Mouse (Mus musculus) forebrain, postnatal 0 days (tissue): Measurements from ENCODE around the gene Rsg1. TPM values are rescaled to one million over a fixed set of nuclear protein-coding genes. Genes with fewer than 3 reads are reported as not detected.

ENCODE experiments used
- ATAC-seq: fragments of 200-750 bp; cut with Nextera tagmentation; 2 replicates; pipeline ENCODE4 v1.8.0; 2017; ENCODE audit warnings: mild to moderate bottlenecking, moderate library complexity
- DNase-seq: peaks from one replicate; pipeline ENCODE4 v3.0.0-alpha.2; 2015
- H3K27ac ChIP-seq: fragments of 300-500 bp; sonication (generic); 2 replicates; pipeline ENCODE4 v1.5.1; 2014; ENCODE audit warnings: low read depth, mild to moderate bottlenecking, antibody characterized with exemption, low read length, moderate library complexity, mixed read lengths
- H3K27me3 ChIP-seq: fragments of 300-500 bp; sonication (generic); 2 replicates; pipeline ENCODE4 v1.6.1; 2014; ENCODE audit warnings: mild to moderate bottlenecking, low read length, mixed read lengths; ENCODE audit not compliant: insufficient read depth
- H3K36me3 ChIP-seq: fragments of 300-500 bp; sonication (generic); 2 replicates; pipeline ENCODE4 v1.6.1; 2014; ENCODE audit warnings: mild to moderate bottlenecking, moderate library complexity; ENCODE audit not compliant: insufficient read depth
- H3K4me1 ChIP-seq: fragments of 300-500 bp; sonication (generic); 2 replicates; pipeline ENCODE4 v1.6.1; 2014; ENCODE audit warnings: antibody characterized with exemption; ENCODE audit not compliant: insufficient read depth
- H3K4me2 ChIP-seq: fragments of 300-500 bp; sonication (generic); 2 replicates; pipeline ENCODE4 v1.6.1; 2014; ENCODE audit warnings: low read depth, mild to moderate bottlenecking, moderate library complexity
- H3K4me3 ChIP-seq: fragments of 300-500 bp; sonication (generic); 2 replicates; pipeline ENCODE4 v1.5.1; 2014; ENCODE audit warnings: low read depth, low read length, mixed read lengths
- H3K9ac ChIP-seq: fragments of 300-500 bp; sonication (generic); 2 replicates; pipeline ENCODE4 v1.6.1; 2014; ENCODE audit warnings: mild to moderate bottlenecking
- H3K9me3 ChIP-seq: fragments of 300-500 bp; sonication (generic); 2 replicates; pipeline ENCODE4 v1.6.1; 2016; ENCODE audit warnings: low read length
- CTCF ChIP-seq: sonication (generic); IDR thresholded peaks from 2 replicates; pipeline ENCODE4 v1.5.1; 2016; ENCODE audit warnings: antibody characterized with exemption, control low read depth, low read depth
- WGBS: fragments of 180-500 bp; shearing (Covaris S2); extraction: QIAGEN DNeasy Blood & Tissue Kit; methylation state at CpG from one replicate; pipeline ENCODE4 v1.1.7; 2014; 5-methylcytosine and 5-hydroxymethylcytosine counted together
- polyA plus RNA-seq: library from polyadenylated mRNA; unstranded; fragments of >200 nt; fragmentation: Nextera tagmentation; extraction: Ambion mirVana; gene quantifications from 2 replicates; pipeline ENCODE4 v1.2.1, GENCODE M21; 2015
- total RNA-seq: library from RNA; depleted of rRNA; stranded (reverse); fragments of >200 nt; gene quantifications from 2 replicates; pipeline ENCODE4 v1.2.3, GENCODE M21; 2014

The Rsg1 gene
- total and polyA plus RNA-seq, 2 experiments from 2014 or later, result 5.2 to 6.9 TPM

- no peak for ATAC-seq
- no peak overlapping the region for H3K9ac ChIP-seq
- no peaks in the 10 kb centered on the region for H3K36me3 ChIP-seq
- 93% methylated on average over 4 of the region's 4 CpGs for WGBS
- DNase-seq, result no peak
- no peak for TF ChIP-seq CTCF
- H3K27me3 ChIP-seq, result no peaks in the 10 kb centered on the region
- H3K4me3 ChIP-seq, result no peak overlapping the region
- H3K4me2 ChIP-seq, result no peak overlapping the region
- no peaks in the 10 kb centered on the region for H3K9me3 ChIP-seq
- H3K27ac ChIP-seq, result no peak overlapping the region
- H3K4me1 ChIP-seq, result peaks cover 3% of the 10 kb centered on the region; the same call in 1 of the 2 replicates
Observed at GRCm38 (mm10) chr4:141211646-141212045, 2.1 kb upstream of the Rsg1 start.

GRCm38 (mm10) chr4:141212892-141213291 lies 864 bp upstream of the Rsg1 start:
- Histone ChIP-seq H3K4me2 (no peak overlapping the region; the same call in 1 of the 2 replicates), H3K4me1 (peaks cover 3% of the 10 kb centered on the region; the same call in 1 of the 2 replicates), H3K36me3 (no peaks in the 10 kb centered on the region), H3K9ac (no peak overlapping the region), H3K9me3 (no peaks in the 10 kb centered on the region), H3K27ac (0 out of 2 replicates have a peak overlapping the region, but pooled peaks have one; percentile 70), H3K27me3 (no peaks in the 10 kb centered on the region), H3K4me3 (no peak overlapping the region)
- ATAC-seq, result no peak
- no peak for TF ChIP-seq CTCF
- no peak for DNase-seq
- WGBS, result 69% methylated on average over 9 of the region's 9 CpGs

- ATAC-seq, result no peak
- DNase-seq, result no peak
Observed at GRCm38 (mm10) chr4:141213342-141213741, 414 bp upstream of the Rsg1 start.

GRCm38 (mm10) chr4:141214337-141214851 lies 638 bp downstream of the Rsg1 start:
- Histone ChIP-seq H3K4me1 (peaks cover 3% of the 10 kb centered on the region; the same call in 1 of the 2 replicates), H3K27ac (peak overlapping the region; percentile 70), H3K27me3 (no peaks in the 10 kb centered on the region), H3K4me3 (peak overlapping the region; percentile 57), H3K9me3 (no peaks in the 10 kb centered on the region), H3K4me2 (peak overlapping the region; percentile 81), H3K9ac (peak overlapping the region; percentile 57), H3K36me3 (no peaks in the 10 kb centered on the region)
- TF ChIP-seq CTCF, result peak; percentile 55
- DNase-seq (peak; percentile 36), ATAC-seq (peak; percentile 40)
- under 1% methylated on average over 16 of the region's 16 CpGs for WGBS

More at GRCm38 (mm10) chr4:141213342-141213741, 414 bp upstream of the Rsg1 start:
- Histone ChIP-seq H3K27ac (peak overlapping the region; percentile 70), H3K27me3 (no peaks in the 10 kb centered on the region), H3K9ac (peak overlapping the region; percentile 57; the same call in 1 of the 2 replicates), H3K9me3 (no peaks in the 10 kb centered on the region), H3K4me3 (peak overlapping the region; percentile 57), H3K4me2 (peak overlapping the region; percentile 81), H3K4me1 (peaks cover 3% of the 10 kb centered on the region; the same call in 1 of the 2 replicates), H3K36me3 (no peaks in the 10 kb centered on the region)
- TF ChIP-seq CTCF, result no peak
- 29% methylated on average over 2 of the region's 2 CpGs for WGBS

GRCm38 (mm10) chr4:141219583-141220213 lies 5.9 kb downstream of the Rsg1 start:
- no peak for TF ChIP-seq CTCF
- no peak for ATAC-seq
- Histone ChIP-seq H3K4me1 (no peaks in the 10 kb centered on the region), H3K4me2 (no peak overlapping the region), H3K9ac (no peak overlapping the region), H3K27ac (no peak overlapping the region), H3K9me3 (no peaks in the 10 kb centered on the region), H3K27me3 (no peaks in the 10 kb centered on the region), H3K4me3 (no peak overlapping the region), H3K36me3 (peaks cover 9% of the 10 kb centered on the region; the same call in 1 of the 2 replicates)
- no peak for DNase-seq
- WGBS, result 90% methylated on average over 20 of the region's 20 CpGs

GRCm38 (mm10) chr4:141221848-141222247 lies 8.1 kb downstream of the Rsg1 start:
- no peak overlapping the region for H3K27ac ChIP-seq
- H3K4me2 ChIP-seq, result no peak overlapping the region
- ATAC-seq (no peak), DNase-seq (no peak)
- no peaks in the 10 kb centered on the region for H3K4me1 ChIP-seq
- H3K4me3 ChIP-seq, result no peak overlapping the region
- H3K36me3 ChIP-seq, result peaks cover 9% of the 10 kb centered on the region; the same call in 1 of the 2 replicates
- H3K9ac ChIP-seq, result no peak overlapping the region
- WGBS, result 84% methylated on average over 2 of the region's 2 CpGs
- no peaks in the 10 kb centered on the region for H3K27me3 ChIP-seq
- TF ChIP-seq CTCF, result peak; percentile 23; the same call in 1 of the 2 replicates
- no peaks in the 10 kb centered on the region for H3K9me3 ChIP-seq

GRCm38 (mm10) chr4:141222752-141223151 lies 9.0 kb downstream of the Rsg1 start:
- no peak for ATAC-seq
- H3K27me3 ChIP-seq, result no peaks in the 10 kb centered on the region
- H3K27ac ChIP-seq, result no peak overlapping the region
- H3K9me3 ChIP-seq, result no peaks in the 10 kb centered on the region
- no peak overlapping the region for H3K4me3 ChIP-seq
- no peak for DNase-seq
- H3K4me1 ChIP-seq, result no peaks in the 10 kb centered on the region
- no peak overlapping the region for H3K4me2 ChIP-seq
- no peak overlapping the region for H3K9ac ChIP-seq
- 93% methylated on average over 5 of the region's 5 CpGs for whole genome bisulfite sequencing
- peaks cover 9% of the 10 kb centered on the region; the same call in 1 of the 2 replicates for H3K36me3 ChIP-seq
- no peak for TF ChIP-seq CTCF
